Mouse (Mus musculus): ENCODE measurements at regions not wholly inside any gene's neighbourhood (a gene's known extent, or its start where the extent isn't known, plus 50 kb on each side); places are given as distances from the start of the nearest gene placed in this dataset.

DNA sequence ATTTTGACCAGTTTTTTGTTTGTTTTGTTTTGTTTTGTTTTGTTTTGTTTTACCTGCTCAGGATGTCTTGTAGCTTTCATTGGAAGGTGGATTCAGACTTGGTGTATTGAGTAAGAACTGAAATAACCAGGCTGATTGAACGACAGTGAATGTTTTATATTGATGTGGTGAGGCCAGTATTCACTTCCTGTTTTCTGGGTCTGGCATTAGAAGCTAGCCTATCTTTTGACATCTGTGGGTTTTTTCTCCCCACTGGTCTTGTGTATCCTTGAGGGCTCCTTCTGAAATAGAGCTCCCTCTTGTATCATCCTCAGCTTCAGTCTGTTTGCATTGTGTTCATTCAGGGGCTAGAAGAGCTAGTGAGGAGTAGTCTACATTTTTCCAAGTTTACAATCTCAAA is 175.5 kb downstream of the 1700129C05Rik start:
- no peak for DNase-seq

GRCm38 (mm10) chr14:58944958-58945357 is 197.7 kb downstream of the 1700129C05Rik start:
- no peak for DNase-seq

DNA sequence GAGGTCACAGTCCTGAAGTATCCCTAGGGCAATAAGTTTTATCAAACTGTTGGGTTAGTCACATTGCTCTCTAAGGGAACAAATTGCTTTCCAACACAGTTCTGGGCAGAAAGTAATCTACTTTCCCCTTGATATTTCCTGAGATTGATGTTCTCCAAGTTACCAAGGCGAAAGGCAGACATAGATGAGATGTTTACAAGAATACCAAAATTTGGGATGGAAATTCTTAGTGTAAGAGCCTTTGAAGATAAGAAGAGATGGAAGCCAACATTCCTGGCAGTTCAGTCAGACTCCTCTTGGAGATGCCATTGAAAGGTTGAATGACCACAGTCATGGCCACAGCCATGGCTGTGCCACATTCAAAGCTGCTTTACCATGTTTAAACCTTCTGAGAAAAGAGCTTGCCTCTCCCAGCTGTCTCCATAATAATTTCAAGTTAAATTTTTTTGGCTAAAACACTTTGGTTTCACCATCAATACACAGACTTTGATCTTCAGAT is 199.4 kb downstream of the 1700129C05Rik start:
- DNase-seq, result no peak

DNA sequence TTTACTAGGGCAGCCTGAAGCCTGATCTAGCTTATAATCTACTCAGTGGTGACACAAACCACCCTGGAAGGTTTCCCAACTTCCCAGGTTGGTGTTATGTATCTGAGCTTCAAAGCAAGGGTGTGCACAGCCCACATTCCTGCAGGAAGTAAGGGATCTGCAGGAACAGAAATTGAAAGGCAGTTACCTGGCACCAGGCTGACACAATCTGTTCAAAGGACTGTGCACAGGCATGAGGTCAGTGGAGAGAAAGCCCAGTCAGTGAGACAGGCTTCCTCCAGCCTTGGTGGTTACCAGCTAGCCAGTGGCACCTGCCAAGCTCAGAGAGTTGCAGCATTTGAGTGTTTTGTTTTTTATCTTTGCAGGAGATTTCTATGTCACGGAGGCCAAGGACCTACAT is 203.6 kb downstream of the 1700129C05Rik start:
- DNase-seq, result no peak

DNA sequence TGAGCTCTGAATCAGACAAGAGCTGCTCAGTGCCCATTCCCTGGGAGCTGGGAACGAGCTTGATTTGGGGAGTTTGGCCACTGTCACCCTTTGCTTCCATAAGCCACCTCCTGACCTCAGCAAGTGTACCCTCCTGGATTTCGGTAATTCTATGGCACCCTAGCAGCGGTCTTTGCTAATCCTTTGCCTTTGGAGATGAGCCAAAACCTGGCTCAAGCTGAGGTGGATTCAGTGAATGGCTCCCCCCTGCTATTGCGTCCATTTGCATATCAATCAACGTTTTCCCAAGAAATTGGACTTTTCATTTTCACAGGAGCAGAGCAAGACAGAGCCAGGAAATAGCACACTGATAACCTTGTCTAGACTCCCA is 204.1 kb downstream of the 1700129C05Rik start:
- no peak for DNase-seq

DNA sequence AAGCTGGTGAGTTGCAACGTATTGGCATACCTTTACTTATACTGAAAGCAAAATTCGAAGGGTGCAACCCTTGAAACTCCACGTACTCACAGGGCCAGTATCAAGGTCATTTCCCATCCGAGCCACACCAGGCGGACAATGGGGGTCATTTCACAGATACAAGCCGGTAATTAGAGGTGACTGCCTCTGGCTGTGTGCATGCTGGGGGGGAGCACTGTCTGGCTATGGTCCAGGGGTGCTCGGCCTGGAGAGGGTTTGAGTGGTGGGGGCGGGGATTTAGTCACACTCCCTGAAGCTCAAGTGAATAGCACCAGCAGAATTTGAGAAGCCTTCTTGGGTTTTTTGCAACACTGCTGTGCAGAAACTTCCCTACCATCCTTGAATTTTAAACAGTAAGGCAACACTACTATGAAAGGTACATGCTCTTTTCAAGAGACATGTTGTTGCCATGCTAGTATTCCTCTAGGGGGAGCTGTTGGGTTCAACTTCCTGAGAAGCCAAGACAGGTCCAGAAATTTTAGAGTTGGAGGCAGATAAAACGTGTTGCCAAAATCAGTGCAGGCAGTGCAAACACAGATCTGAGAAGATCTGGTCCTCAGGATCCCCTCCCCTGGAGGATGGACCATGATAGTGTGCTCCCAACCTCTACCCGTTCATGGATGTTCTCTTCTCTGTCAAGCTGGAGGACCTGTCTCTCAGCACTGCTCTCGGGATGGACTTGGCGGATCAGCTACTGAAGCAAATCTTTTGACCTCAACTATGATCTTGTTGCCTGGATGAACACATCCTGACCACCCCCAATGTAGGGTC is 204.7 kb downstream of the 1700129C05Rik start:
- no peak for DNase-seq

DNA sequence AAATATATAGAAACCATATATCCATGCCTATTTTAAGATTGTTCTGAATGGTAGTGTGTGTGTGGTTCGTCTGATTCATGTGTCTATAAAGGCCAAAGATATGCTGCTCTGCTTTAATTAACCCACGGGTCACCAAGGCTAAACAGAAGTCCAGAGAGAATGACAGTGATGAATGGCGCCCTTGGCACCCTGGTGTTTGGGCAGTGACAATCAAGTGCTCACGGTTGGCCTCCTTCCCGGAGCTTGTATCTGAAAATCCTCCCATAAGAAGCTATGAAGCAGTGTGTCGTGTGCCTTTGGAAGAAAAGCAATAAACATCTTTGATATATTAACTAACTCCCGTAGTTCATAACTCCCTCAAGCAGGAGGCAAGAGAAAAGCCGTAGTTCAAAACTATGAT is 205.4 kb downstream of the 1700129C05Rik start:
- DNase-seq, result no peak

DNA sequence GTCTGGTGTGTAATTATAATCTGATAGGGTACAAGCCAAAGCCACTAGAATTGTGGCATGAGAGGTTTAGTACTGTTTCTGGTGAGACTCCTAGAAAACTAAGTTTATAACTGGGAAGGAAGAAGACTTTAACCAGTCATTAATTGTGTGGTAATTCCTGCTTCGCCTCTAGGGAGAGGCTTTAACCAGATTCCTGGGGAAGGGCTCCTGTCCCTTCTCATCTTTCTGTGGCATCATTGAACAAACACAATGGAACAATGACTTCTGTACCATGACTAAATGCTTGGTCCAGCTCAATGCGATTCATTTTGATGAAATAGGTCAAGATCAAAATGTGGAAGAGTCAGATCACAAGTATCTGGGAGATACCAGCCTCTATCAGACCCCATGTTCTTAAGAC is 206.6 kb downstream of the 1700129C05Rik start:
- DNase-seq, result no peak

GRCm38 (mm10) chr14:58917853-58918252 is 224.8 kb downstream of the 1700129C05Rik start:
- peak; percentile 55 for DNase-seq

DNA sequence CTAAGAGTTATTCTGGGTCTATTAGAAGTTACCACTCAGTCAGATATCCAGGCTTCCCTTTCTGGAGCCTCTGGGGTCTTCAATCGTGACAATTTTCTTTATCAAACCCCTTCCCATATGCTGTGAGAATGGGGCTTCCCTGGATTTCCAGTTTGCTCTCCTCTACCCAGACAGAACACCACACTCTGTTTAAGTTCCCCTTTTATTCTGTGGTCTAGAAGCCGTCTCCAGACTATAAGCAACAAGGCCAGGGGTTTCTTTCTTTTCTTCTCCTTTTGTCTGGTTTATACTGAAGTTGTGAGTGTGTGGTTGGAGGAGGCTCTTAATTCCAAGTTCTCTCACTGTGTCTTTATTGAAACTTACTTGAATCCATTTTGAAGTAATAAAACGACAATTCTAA is 225.5 kb downstream of the 1700129C05Rik start:
- no peak for DNase-seq

DNA sequence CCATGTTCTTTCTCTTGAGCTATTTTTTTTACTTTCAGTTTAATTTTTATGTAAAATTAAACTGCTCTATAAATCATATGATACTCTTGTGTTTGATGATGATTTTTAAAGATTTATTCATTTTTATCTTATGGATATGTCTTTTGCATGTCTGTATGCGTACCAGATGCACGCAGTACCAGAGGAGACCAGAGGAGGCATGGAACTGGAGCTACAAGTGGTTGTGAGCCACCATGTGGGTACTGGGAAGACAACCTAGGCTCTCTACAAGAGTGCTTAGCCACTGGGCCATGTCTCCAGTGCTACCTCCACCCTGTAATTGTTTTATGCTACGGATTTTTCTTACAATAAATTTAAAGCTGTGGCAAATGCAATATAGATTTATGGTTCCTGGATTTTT is 227.8 kb downstream of the 1700129C05Rik start:
- no peak for DNase-seq

DNA sequence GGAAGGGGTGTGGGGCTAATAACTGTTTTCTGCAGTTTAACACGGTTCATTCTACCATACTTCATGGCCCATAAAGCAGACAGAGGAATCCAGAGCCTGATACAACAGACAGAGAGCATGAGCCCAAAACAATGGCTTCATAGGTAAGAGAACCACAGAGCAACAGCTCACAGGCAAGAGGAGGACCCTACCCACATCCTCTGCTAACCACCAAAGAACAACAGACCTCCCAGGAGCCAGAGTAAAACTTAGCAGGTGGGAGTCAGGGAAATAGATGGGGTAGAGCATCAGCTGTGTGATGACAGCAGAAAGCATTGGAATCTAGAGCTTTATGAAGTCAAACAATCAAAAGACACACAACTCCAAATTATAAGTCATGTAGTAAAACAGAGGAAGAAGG is 231.8 kb downstream of the 1700129C05Rik start:
- peak; percentile 43 for DNase-seq

- no peak for DNase-seq
Measured at GRCm38 (mm10) chr14:58907932-58908331, 234.8 kb downstream of the 1700129C05Rik start.

DNA sequence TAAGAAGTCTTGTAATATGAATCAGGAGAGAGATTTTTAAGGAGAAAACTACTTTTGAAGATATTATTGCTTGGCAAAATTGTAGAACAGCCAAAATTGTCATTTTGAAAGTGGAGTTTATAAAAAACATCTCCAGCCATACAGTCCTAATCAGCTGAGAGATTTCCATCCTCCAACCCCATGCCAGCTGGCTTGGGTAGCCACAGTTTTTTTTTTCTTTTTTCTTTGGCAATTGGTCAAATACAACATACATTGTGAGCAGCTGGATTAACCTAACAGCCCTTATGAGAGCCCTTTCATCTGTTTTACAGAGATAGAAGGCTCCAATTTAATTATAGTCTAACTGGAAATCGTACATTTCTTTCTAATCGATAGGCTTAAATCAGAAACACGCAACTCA is 235.3 kb downstream of the 1700129C05Rik start:
- no peak for DNase-seq

DNA sequence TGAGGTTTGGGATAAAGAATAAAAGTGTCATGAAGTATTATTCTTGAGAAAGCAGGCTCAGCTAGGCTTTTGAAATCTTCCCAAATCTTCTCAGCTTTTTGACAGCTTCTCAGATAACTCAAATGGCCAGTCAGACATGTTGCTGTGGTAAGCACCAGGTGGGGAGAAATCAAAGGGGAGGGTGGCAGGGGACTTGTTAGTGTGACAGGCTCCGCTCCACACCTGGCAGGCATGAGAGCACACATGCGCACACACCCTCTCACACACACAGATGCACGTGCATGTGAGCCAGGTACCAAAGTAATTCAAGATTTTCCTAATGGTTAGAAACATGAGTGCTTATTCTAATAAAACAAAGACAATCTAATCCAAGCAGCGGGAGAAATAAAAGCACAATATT is 236.1 kb downstream of the 1700129C05Rik start:
- peak; percentile 37 for DNase-seq

DNA sequence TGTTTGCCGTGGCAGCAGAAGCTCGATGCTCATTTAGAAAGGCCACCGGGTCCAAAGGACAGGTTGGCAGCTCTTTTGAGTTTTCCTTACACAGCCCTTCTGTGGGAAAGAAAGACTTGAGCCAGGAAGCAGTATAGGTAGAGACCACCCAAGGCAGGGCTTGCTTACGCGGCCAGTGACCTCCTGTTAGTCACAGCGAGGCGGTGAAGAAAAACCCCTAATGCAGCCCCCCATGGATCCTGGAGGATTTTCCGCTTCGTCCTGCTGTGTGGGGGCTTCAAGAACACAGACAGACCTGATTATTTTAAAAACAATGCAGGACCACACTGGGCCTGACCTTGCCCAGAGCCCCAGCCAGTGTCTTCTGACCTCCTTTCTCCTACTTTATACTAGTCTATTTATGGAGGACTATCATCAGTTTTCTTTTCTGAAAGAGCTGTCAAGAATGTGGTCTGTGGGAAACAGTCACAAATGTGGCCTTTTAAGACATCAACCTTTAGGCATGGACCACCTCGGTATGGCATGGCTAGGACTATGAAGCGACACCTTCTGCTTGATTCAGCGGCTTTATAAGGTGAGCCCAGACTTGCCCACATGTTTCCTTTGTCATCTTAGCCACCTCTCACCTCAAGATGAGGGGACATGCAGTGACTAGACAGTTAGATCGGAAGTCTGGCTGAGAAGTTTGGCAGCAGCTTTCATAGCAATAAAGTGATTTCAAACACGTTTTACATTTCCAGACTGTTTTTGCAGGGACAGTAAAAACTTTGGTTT is 274.3 kb downstream of the 1700129C05Rik start:
- no peak for DNase-seq

- no peak for DNase-seq
Measured at GRCm38 (mm10) chr14:58867396-58868107, 275.1 kb downstream of the 1700129C05Rik start.

DNA sequence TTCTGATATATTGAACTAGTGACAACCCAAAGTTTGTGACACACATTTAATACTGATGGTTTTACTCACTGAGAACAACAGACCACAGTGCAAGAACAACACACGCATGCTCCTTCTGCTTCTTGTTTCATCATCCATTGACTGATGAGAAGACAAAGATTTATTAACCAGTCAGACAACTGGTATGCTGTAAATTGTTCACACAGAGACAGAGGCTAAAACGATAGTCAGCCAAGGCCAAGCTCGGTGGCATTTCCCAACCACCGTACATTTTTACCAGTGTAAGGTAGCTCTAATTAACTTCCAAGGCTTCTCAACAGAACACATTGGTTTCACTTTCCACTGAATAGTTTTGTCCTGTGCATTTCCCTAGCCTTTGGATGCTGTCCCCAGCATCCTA is 287.8 kb downstream of the 1700129C05Rik start:
- no peak for DNase-seq

DNA sequence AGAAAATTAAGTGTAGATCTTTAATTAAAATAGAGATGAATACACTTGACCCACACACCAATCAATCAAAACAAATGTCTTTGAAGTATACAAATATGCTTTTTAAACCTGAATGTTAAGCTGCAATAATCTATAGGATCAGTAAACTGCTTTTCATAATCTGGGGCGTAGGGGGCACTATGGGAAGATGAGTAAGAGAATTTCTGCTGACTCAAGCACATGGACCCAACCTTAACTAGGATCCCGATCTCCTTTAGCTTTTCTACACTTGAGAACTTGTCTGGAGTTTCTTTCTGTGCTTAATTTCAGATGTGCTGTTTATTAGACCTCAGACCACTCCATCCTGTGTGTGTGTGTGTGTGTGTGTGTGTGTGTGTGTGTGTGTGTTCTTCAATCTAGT is 298.1 kb downstream of the 1700129C05Rik start:
- no peak for DNase-seq

DNA sequence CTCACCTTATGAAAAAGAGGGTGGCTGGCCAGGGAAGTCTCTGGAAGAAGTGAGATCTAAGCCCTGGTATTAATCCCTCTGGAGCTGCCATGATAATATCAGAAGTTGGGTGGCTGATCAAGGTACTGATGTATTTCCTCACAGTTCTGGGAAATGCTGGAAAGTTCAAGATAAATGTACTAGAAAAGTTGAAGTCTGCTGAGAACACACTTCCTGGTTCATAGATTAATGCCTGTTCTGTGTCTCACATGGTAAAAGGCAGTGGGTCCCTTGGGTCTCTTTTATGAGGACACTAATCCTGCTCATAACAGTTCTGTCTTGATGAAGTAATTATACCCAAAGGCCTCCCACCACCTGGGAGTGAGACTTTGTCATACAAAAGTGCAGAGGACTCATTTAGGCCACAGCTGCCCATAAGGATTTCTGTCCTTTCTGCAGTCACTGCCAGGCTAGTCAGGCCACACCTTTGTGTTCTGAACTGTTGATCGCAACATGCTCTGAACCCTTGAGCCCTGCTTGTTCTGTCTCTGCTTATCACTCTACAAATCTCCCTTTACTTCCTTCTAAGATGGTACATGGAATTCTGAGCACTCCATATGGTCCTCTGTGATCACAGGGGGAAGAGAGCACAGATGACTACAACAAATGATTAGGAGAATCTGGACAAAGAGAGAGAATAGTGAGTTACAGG is 300.4 kb downstream of the 1700129C05Rik start:
- DNase-seq, result no peak

- DNase-seq, result no peak
Measured at GRCm38 (mm10) chr14:58822938-58823337, 319.8 kb downstream of the 1700129C05Rik start.

GRCm38 (mm10) chr14:58817961-58818504 is 324.7 kb downstream of the 1700129C05Rik start:
- DNase-seq, result peak; percentile 23

- DNase-seq, result no peak
Measured at GRCm38 (mm10) chr14:58816540-58816876, 326.2 kb downstream of the 1700129C05Rik start.
